Mouse (Mus musculus): ENCODE measurements around the gene Cdc42ep1.
"Not testable (repeated sequence)": the region's sequence is repeated elsewhere in the genome, so short reads cannot be mapped to it uniquely, and the experiment has no call there.

Cdc42ep1 gene

GRCm38 (mm10) chr15:78829636-78830035 lies 12.8 kb upstream of the Cdc42ep1 start:
- DNase-seq (ENCODE audit: low spot score): no peak

- no peak for DNase-seq (ENCODE audit: low spot score)
Observed at GRCm38 (mm10) chr15:78830742-78831719, 11.4 kb upstream of the Cdc42ep1 start.

GRCm38 (mm10) chr15:78831720-78832657 lies 10.4 kb upstream of the Cdc42ep1 start:
- DNase-seq (ENCODE audit: low spot score): no peak

GRCm38 (mm10) chr15:78832701-78833123 lies 9.7 kb upstream of the Cdc42ep1 start:
- no peak for DNase-seq (ENCODE audit: low spot score)

GRCm38 (mm10) chr15:78833582-78833981 lies 8.8 kb upstream of the Cdc42ep1 start:
- DNase-seq (ENCODE audit: low spot score): peak; percentile 45

GRCm38 (mm10) chr15:78834233-78835005 lies 8.0 kb upstream of the Cdc42ep1 start:
- no peak for DNase-seq (ENCODE audit: low spot score)

- DNase-seq (ENCODE audit: low spot score): peak; percentile 49
Observed at GRCm38 (mm10) chr15:78835200-78836085, 7.0 kb upstream of the Cdc42ep1 start.

- no peak for DNase-seq (ENCODE audit: low spot score)
Observed at GRCm38 (mm10) chr15:78836086-78836621, 6.3 kb upstream of the Cdc42ep1 start.

GRCm38 (mm10) chr15:78839744-78840143 lies 2.7 kb upstream of the Cdc42ep1 start:
- no peak for DNase-seq (ENCODE audit: low spot score)

GRCm38 (mm10) chr15:78840241-78840640 lies 2.2 kb upstream of the Cdc42ep1 start:
- DNase-seq (ENCODE audit: low spot score): no peak

GRCm38 (mm10) chr15:78840751-78841150 lies 1.7 kb upstream of the Cdc42ep1 start:
- no peak for DNase-seq (ENCODE audit: low spot score)

- DNase-seq (ENCODE audit: low spot score): no peak
Observed at GRCm38 (mm10) chr15:78841161-78841790, 1.1 kb upstream of the Cdc42ep1 start.

GRCm38 (mm10) chr15:78843581-78844469 lies 1.4 kb downstream of the Cdc42ep1 start:
- DNase-seq (ENCODE audit: low spot score): no peak

GRCm38 (mm10) chr15:78844791-78845190 lies 2.4 kb downstream of the Cdc42ep1 start:
- no peak for DNase-seq (ENCODE audit: low spot score)

- DNase-seq (ENCODE audit: low spot score): no peak
Observed at GRCm38 (mm10) chr15:78845321-78845720, 2.9 kb downstream of the Cdc42ep1 start.

GRCm38 (mm10) chr15:78845867-78846266 lies 3.4 kb downstream of the Cdc42ep1 start:
- DNase-seq (ENCODE audit: low spot score): no peak

GRCm38 (mm10) chr15:78846352-78846751 lies 3.9 kb downstream of the Cdc42ep1 start:
- no peak for DNase-seq (ENCODE audit: low spot score)

GRCm38 (mm10) chr15:78846805-78847204 lies 4.4 kb downstream of the Cdc42ep1 start:
- DNase-seq (ENCODE audit: low spot score): not testable (repeated sequence)

GRCm38 (mm10) chr15:78848467-78848866 lies 6.0 kb downstream of the Cdc42ep1 start:
- peak; percentile 80 for DNase-seq (ENCODE audit: low spot score)
